Mouse (Mus musculus) T-helper 17 cell (primary cell): ENCODE data around the gene Tex2.

ENCODE experiments used
- in situ Hi-C, 2 experiments: fragments of 300-600 bp; cut with MboI, MseI; formaldehyde crosslinking; loops; 1 replicate in 1 of 2; 2 replicates in 1 of 2; pipeline ENCODE4 v1.15.1; 2025; ENCODE audit warnings: high pct_unique_total_duplicates in 2 of 2

The Tex2 gene

GRCm38 (mm10) chr11:106546081-106546480 lies 67.1 kb downstream of the Tex2 start:
- in situ Hi-C loops = no loop called here

GRCm38 (mm10) chr11:106544916-106545315 lies 68.3 kb downstream of the Tex2 start:
- in situ Hi-C loops = no loop called here

- in situ Hi-C loops = no loop called here
These were observed 69.1 kb downstream of the Tex2 start for GRCm38 (mm10) chr11:106544133-106544532.

GRCm38 (mm10) chr11:106543006-106543405 lies 70.2 kb downstream of the Tex2 start:
- in situ Hi-C loops = no loop called here

GRCm38 (mm10) chr11:106542385-106542784 lies 70.8 kb downstream of the Tex2 start:
- in situ Hi-C loops = no loop called here

- in situ Hi-C loops = no loop called here
These were observed 72.5 kb downstream of the Tex2 start for GRCm38 (mm10) chr11:106540506-106541268.

GRCm38 (mm10) chr11:106536253-106536912 lies 76.8 kb downstream of the Tex2 start:
- in situ Hi-C loops = no loop called here

- in situ Hi-C loops = no loop called here
These were observed 77.5 kb downstream of the Tex2 start for GRCm38 (mm10) chr11:106535660-106536252.

GRCm38 (mm10) chr11:106532248-106532790 lies 80.9 kb downstream of the Tex2 start:
- in situ Hi-C loops = no loop called here

- in situ Hi-C loops = loop anchor here in 1 of 2 experiments (5.0 to 10.0 kb wide), 2 partner anchors 53 to 95 kb away; no protein-coding TSS in a partner anchor
These were observed 83.4 kb downstream of the Tex2 start for GRCm38 (mm10) chr11:106529786-106530185.

GRCm38 (mm10) chr11:106529113-106529512 lies 84.1 kb downstream of the Tex2 start:
- in situ Hi-C loops = loop anchor here in 1 of 2 experiments (5.0 to 10.0 kb wide), 2 partner anchors 53 to 96 kb away; no protein-coding TSS in a partner anchor

- in situ Hi-C loops = loop anchor here in 1 of 2 experiments (5.0 to 10.0 kb wide), 2 partner anchors 54 to 97 kb away; no protein-coding TSS in a partner anchor
These were observed 85.3 kb downstream of the Tex2 start for GRCm38 (mm10) chr11:106527926-106528325.

- in situ Hi-C loops = loop anchor here in 1 of 2 experiments (5.0 to 10.0 kb wide), 2 partner anchors 55 to 98 kb away; no protein-coding TSS in a partner anchor
These were observed 85.9 kb downstream of the Tex2 start for GRCm38 (mm10) chr11:106527147-106527821.

GRCm38 (mm10) chr11:106522538-106522937 lies 90.7 kb downstream of the Tex2 start:
- in situ Hi-C loops = loop anchor here in 1 of 2 experiments (10.0 kb wide), 1 partner anchor 102 kb away; no protein-coding TSS in a partner anchor

- in situ Hi-C loops = loop anchor here in 1 of 2 experiments (10.0 kb wide), 1 partner anchor 103 kb away; no protein-coding TSS in a partner anchor
These were observed 91.6 kb downstream of the Tex2 start for GRCm38 (mm10) chr11:106521612-106522011.

- in situ Hi-C loops = loop anchor here in 1 of 2 experiments (10.0 kb wide), 1 partner anchor 104 kb away; no protein-coding TSS in a partner anchor
These were observed 92.8 kb downstream of the Tex2 start for GRCm38 (mm10) chr11:106520404-106520803.

GRCm38 (mm10) chr11:106519519-106519918 lies 93.7 kb downstream of the Tex2 start:
- in situ Hi-C loops = loop anchor here in 1 of 2 experiments (5.0 kb wide), 1 partner anchor 108 kb away; no protein-coding TSS in a partner anchor

GRCm38 (mm10) chr11:106518391-106518790 lies 94.8 kb downstream of the Tex2 start:
- in situ Hi-C loops = loop anchor here in 1 of 2 experiments (5.0 kb wide), 1 partner anchor 109 kb away; no protein-coding TSS in a partner anchor

GRCm38 (mm10) chr11:106515079-106515745 lies 98.0 kb downstream of the Tex2 start:
- in situ Hi-C loops = loop anchor here in 1 of 2 experiments (5.0 kb wide), 1 partner anchor 112 kb away; no protein-coding TSS in a partner anchor

GRCm38 (mm10) chr11:106514446-106514845 lies 98.8 kb downstream of the Tex2 start:
- in situ Hi-C loops = no loop called here
